Mouse (Mus musculus) CD4-positive, CD25-positive, alpha-beta regulatory T cell, adult 2 months (primary cell): Measurements from ENCODE around the gene Stoml1.

Source experiments
- DNase-seq: peaks from one replicate; pipeline ENCODE4 v3.0.0-alpha.2; 2012; ENCODE audit warnings: low read depth, low spot score

Gene Stoml1

GRCm38 (mm10) chr9:58303115-58303514, 50.2 kb downstream of the Stoml1 start:
- no peak for DNase-seq

- DNase-seq, result no peak
These were observed 50.8 kb downstream of the Stoml1 start for GRCm38 (mm10) chr9:58303599-58304271.

- no peak for DNase-seq
These were observed 52.7 kb downstream of the Stoml1 start for GRCm38 (mm10) chr9:58305686-58306085.

GRCm38 (mm10) chr9:58308395-58308794, 55.4 kb downstream of the Stoml1 start:
- no peak for DNase-seq

GRCm38 (mm10) chr9:58310043-58310660, 57.2 kb downstream of the Stoml1 start:
- no peak for DNase-seq

- DNase-seq, result no peak
These were observed 58.4 kb downstream of the Stoml1 start for GRCm38 (mm10) chr9:58311191-58311910.
